Mouse (Mus musculus) left cerebral cortex, postnatal 25 days (tissue): ENCODE data around the gene Matn4. TPM values are rescaled to one million over a fixed set of nuclear protein-coding genes. Genes with fewer than 3 reads are reported as not detected.

Source experiments
- DNase-seq, 2 experiments: peaks; one replicate each; pipeline ENCODE4 v3.0.0; 2022; ENCODE audit warnings: low spot score in 2 of 2, mixed read lengths in 1 of 2
- intact Hi-C: fragments of 180-260 bp; cut with DNase I; formaldehyde crosslinking; loops from one replicate; pipeline ENCODE4 v1.15.1; 2025
- total RNA-seq, 2 experiments: library from RNA; stranded (reverse); gene quantifications; 2 replicates each; pipeline ENCODE4 v1.2.3; 2021

Gene Matn4
- total RNA-seq, 2 experiments from 2014 or later: 11.5 to 13.8 TPM

DNA sequence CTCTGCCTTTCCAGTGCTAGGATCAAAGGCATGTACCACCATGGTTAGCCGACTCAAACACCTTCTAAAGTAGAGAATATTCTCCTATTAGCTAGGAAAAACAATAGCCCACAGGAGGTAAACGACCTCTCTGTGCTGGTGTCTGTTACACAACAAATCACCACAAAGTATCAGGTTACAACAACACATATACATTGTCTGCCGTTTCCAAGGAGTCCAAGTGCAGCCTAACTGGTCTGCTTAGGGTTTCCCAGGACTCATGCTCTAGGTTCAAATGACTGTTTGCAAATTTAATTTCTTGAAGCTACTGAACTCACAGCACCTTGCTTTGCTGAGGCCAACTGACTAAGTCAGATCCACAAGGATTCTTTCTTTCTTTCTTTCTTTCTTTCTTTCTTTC is 14.5 kb upstream of the Matn4 start:
- intact Hi-C loops: loop anchor here (5.0 kb wide), 2 partner anchors 113 to 308 kb away; no protein-coding TSS in a partner anchor
- no peak for DNase-seq

DNA sequence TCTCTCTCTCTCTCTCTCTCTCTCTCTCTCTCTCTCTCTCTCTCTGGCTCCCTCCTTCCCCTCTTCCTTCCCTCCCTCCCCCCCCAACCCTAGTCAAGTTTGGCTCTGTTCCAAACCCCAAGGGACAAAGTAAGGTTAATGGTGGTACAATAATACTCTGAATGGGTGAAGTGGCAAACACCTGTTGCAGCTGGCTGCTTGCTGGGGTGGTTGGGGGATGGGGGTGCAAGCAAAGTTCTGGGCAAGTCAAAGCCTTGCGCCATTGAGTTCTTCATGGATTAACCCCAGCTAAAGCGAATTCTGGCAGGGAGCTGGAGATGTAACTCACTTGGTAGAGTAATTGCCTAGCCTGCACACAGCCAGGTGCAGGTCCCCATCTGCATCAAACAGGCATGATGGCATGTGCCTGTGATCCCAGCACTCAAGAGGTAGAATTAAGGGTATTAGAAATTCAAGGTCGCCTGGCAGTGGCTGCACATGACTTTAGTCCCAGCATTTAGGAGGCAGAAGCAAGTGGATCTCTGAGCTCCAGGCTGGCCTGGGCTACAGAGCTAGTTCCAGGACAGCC is 13.4 kb upstream of the Matn4 start:
- no peak for DNase-seq
- intact Hi-C loops: loop anchor here (5.0 kb wide), 2 partner anchors 114 to 309 kb away; no protein-coding TSS in a partner anchor

DNA sequence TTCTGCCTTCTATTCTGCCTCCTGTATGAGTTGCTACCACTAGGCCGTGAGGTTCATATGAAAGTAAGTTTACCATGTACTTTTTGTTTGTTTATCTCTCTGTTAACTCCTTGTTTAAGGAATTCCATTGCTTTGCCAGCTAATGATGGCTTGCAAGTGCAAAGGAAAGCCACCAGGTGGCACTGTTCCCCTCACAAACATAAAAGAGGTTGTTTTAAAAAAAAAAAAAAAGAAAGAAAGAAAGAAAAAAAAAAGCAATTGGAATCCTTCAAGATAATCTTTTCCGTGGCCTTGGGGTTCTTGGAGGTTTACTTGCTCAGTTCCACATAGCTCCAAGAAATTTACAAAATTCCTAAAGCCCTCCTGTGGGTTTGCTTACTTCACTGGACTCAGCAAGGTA is 12.2 kb upstream of the Matn4 start:
- no peak for DNase-seq
- intact Hi-C loops: loop anchor here (2.0 to 5.0 kb wide), 5 partner anchors 40 to 310 kb away; partner anchors contain the start of genes Sys1 and Wfdc2

DNA sequence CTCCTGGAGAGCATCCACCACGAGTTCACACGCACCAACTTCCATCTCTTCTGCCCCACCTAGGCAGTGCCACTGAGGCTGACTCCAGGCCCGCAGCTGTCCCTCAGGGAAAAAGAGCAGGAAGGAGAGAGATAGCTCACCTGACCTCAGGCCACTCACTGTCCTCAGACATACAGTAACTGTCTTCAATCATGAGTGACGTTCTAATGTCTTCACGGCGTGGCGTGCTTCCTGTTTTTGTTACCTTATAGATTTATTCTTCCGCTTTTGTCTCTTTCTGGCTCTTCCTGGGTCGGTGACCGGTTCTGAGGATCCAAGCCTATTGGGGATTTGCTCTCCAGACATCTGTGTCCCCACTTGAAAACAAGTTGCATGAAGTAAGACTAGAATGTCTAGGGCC is 9.6 kb upstream of the Matn4 start:
- intact Hi-C loops: no loop called here
- no peak for DNase-seq

DNA sequence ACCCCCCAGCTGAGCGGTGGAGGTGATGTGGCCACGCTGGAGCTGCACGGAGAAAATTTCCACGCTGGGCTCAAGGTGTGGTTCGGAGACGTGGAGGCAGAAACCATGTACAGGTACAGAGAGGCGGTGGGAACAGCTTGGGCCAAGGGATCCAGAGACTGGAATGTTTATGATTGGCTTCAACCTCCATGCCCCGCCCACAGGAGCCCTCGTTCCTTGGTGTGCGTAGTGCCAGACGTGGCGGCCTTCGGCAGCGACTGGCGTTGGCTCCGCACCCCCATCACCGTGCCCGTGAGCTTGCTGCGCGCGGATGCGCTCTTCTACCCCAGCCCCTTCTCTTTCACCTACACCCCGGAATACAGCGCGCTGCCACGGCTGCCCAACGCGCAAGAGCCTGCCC is 9.2 kb upstream of the Matn4 start:
- intact Hi-C loops: no loop called here
- DNase-seq: no peak

DNA sequence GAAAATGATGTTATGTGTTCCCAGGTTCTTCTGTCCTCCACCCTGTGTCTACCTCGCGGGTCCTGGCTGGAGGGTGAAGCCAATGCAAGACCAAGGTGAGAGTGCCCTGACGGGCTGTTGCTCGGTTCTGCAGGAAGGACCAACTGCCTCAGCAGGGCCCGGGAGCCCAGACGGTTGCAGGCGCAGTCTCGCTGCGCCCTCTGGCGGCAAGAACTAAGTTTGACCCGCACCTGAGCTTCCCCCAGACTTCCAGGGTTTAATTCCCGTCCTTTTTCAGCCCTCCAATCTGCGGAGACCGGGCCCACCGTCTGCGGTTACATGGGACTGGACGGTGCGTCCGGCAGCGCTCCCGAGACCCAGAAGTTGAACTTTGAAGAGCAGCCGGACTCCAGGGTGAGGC is 2.7 kb upstream of the Matn4 start:
- intact Hi-C loops: loop anchor here (2.0 kb wide), 1 partner anchor 275 kb away; no protein-coding TSS in a partner anchor
- peak; percentile 66 to 69 for DNase-seq

DNA sequence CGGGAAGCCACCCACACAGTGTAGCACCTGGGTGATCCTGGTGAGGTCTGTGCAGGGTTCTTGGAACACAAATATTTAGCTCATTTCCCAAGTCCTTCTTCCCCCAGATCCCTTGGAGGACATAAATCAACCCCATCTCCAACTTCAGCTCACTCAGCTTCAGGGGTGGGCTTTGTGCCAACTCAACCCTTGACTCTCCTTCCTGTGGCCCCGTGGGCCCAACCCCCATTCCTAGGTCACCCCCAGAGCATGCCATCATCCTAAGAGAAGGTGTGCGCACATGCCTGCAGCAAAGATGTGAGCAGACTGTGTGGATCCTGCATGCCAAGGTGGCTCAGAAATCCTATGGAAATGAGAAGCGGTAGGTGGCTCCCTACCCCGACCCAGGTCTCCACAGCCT is 559 bp upstream of the Matn4 start:
- no peak for DNase-seq
- intact Hi-C loops: no loop called here

DNA sequence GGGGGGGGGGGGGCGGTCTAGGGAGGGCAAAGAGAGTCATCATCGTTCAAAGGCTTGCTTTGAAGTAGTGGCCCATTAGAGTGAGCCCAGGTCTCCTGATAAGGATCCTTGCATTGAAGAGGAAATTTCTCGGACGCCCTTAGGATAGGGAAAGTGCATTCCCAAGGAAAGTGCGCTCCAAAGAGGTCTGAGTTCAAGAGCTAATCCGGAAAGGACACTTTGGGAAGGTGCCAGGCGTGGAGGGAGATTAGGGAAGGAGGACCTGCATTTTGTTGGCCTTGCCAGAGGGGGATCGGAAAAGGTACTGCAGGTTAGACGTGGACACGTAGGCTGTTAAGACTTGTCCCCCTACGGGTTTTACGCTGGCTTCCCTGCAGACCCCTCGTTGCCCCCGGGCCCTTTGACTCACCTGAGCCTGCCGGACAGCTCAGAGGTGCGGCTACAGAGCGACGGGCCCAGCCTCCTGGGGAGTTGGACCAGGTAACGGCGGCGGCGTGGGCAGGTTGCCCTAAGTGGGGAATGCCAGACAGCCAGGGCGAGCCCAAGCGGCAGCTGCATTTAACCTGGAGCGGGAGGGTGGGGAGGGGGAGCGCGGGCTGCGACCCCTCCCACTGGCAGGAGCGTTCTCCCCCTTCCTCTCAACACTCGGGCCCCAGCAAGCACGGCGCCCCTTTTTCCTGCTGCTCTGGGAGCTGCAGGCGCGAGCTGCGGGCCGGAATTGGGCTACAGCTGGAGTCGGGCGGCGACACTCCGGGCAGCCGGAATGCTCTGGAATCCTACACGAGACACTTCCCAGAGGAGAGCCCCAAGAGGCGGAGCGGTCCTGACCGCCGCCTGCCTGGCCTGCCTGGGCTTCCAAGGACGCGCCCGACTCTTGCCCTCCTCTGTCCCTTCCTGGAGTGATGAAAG is 624 bp downstream of the Matn4 start:
- peak in 1 of 2 experiments; percentile 17 for DNase-seq
- intact Hi-C loops: no loop called here

DNA sequence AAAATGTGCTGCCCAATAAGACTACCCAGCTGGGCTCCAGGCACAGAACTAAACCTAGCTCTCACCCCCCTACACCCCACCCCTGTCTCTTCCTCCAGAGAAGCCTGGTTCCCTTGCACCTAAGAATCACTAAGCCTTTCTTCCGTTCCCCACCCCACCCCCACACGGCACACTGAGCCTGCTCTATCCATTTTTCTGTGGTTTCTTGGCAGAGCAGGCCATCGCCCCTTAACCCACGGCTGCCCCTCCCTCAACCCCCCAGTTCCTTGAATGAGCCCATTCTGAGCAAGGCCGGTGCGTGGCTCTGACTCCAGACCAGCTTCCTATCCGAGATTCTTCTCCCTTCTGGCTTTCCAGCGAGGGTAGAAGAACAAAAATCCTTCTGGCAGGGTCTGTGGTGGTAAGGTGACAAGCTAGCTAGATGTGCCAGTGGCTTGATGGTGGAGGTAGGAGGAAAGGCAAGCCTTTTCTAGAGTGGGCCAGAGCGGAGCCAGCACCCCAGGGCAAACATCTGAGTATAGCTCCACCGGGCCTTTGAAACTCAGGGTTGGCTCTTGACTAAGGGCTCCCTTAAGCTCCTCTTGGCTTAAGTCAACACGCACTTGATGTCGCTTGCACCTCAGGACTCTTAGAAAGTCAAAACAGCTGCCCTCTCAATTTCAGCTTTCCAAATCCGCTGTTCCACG is 1.4 kb downstream of the Matn4 start:
- intact Hi-C loops: no loop called here
- peak in 1 of 2 experiments; percentile 31 for DNase-seq

DNA sequence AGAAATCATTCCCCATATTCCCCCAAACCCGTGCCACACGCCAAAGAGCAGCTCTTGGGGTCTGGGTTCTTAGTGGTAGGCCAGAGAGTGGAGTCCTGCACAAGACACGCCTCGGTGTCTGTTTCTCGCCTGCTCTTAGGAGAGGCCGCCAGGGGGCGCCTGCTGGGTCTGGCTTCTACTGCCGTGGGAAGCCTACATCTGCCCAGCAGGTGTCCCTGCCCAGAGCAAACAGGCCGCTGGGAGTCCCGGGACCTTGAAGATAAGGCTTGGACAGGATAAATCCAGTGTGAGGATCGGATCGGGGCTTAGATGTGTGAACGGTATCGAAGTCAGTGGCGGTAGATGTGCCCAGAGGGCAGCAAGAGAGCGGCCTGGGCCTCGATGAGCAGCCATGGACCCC is 2.1 kb downstream of the Matn4 start, which contains the start of gene Rbpjl:
Rbpjl (plus strand) TSS at position 236 of the 400 bp plus-strand sequence.
- intact Hi-C loops: no loop called here
- peak; percentile 62 to 67 for DNase-seq

DNA sequence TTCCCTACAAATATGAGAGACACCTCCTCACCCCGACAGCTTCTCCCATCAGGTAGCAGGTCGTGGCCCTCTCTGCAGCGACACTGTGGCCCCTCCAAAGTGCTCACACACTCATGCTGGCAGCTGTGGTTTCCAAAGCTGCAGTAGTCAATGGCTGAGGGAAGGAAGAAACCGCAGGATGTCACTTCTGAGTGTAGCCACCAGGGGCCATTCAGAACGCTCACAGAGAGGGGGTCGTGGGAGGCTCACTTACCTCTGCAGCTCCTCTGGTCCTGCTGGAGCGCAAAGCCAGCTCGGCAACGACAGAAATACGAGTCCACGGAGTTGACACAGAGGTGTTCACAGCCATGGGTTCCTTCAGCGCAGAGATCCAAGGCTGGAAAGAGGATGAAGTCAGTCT is 8.0 kb downstream of the Matn4 start:
- DNase-seq: no peak
- intact Hi-C loops: no loop called here

DNA sequence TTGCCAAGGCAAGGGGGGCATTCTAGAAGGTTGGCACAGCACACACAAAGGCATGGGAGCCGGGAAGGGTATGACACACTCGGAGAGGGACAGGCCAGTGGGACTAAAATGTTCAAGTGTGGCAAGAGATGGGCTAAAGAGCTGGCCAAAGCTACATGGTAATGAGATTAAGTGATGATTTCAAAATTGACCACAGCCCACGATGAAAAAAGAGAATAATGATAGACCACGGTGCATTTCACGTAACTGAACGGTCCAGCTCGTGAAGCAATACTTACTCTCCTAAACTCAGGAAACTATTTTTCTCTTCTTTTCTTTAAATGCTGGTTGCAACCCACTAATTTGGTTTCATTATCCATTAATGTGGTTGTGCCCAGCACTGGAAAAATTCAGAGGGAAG is 8.9 kb downstream of the Matn4 start:
- DNase-seq: no peak
- intact Hi-C loops: no loop called here

DNA sequence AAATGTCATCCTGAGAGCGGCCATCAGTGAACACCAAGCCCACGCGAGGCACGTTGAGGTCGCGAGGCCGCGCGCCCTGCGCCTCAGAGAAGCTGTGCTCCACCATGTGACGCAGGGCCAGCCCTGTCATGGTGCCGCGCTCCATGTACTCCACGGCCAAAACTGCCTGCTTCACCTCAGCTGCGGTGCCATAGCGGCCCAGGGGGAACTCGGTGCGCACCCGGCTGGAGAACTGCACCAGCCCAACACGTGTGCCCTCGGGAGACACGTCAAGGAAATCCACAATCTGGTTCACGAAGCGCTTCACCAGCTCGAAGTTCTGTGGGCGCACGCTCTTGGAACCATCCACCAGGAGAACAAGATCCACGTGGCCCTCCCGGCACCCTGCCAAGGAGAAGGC is 11.8 kb downstream of the Matn4 start:
- intact Hi-C loops: no loop called here
- no peak for DNase-seq

DNA sequence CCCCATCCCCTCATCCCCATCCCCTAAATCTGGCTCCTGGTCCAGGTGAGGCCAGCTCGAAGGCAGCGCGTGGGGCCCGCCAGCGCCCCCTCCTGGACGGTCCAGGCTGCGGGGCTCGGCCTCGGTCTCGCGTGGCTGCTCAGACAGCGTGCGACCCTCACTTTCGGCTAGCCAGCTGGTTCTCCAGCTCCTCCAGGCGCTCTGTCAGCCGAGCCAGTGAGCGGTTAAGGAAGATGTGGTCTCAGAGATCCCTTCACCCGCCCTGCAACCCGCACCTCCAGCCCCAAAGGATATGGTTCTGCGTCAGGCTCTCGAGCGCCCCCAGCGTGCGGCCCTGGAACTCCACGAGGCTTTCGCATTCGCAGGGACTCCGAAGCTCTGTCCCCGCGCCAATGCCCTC is 15.5 kb downstream of the Matn4 start:
- peak; percentile 81 to 87 for DNase-seq
- intact Hi-C loops: loop anchor here (2.0 to 5.0 kb wide), 2 partner anchors 257 to 287 kb away; no protein-coding TSS in a partner anchor

DNA sequence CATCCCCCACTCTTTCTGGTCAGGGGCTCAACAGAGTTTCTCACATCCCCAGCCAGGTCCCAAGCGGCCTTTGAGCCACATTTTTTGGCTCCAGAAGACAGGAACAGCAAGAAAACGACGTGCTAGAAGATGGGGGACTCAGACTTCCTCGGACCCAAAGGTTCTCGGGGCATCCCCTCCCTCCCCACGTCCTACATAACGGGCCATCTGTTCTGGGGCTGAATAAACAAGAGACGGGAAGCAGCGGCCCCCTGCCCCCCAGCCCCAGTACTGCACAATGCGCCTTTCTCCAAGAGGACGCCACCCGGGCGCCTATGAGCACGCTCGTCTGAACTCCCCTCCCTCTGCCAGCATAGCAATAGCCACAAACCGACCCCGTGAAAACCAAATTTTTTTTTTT is 15.9 kb downstream of the Matn4 start, which contains the start of gene Slpi:
Slpi (minus strand) TSS at position 76 of the 400 bp plus-strand sequence.
- peak in 1 of 2 experiments; percentile 62 for DNase-seq
- intact Hi-C loops: loop anchor here (2.0 to 5.0 kb wide), 2 partner anchors 257 to 286 kb away; no protein-coding TSS in a partner anchor

DNA sequence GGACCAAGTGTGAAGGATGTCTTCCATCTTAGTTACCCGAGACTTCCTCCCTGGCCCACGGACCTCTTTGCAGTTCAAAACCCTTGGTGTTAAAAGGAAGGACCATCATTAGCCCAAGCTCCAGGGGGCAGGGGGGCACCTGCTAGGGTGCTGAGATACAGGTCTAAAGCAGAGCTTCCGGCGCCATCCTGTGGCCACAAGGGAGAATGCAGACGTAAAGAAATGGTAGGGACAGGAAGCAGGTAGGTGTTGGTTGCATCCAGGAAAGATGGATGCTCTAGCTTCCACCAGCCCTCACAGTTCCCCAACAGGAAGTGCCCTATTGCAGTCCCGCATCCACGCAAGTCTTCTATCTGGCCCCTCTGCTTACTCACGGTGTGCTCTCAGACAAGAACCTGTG is 18.0 kb downstream of the Matn4 start:
- intact Hi-C loops: loop anchor here (5.0 kb wide), 1 partner anchor 255 kb away; no protein-coding TSS in a partner anchor
- DNase-seq: peak; percentile 54 to 68

DNA sequence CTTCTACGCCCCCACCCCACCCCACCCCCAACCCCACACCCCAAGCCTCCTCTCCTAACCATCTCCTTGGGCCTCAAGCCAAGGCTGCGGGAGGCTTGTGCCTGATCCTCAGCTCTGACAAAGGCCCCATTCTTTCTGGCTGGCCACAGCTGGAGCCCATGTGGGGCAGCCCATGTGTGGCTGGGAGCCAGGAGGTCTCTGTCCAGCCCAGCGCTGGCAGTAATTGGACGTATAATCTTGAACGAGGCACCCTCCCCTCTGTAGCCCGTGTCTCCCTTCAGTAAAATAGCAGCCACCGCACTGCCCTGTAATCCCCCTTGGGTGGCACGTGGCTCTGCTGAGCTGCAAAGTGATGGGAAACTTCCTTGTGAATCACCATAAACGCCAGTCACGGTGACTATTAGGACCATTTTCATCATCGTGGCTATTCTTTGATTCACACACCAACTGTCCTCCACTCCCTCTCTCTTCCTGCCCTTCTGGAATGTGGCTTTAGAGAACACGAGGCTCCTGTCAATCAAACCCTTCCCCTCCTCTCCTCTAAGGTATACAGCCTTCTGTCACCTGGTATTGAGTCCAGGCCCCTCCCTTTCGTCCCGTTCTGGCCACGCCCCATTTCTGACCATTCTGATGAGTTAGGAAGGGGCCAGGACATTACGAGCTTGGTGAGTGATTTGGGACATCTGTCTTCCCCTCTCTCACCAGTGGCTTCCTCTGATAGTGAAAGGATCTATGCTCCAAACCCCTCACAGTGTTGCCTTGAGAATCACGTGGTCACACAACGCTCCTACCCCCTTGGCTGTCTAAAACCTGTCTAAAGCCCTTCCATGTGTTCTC is 18.8 kb downstream of the Matn4 start:
- peak in 1 of 2 experiments; percentile 41 for DNase-seq
- intact Hi-C loops: loop anchor here (5.0 kb wide), 1 partner anchor 254 kb away; no protein-coding TSS in a partner anchor

DNA sequence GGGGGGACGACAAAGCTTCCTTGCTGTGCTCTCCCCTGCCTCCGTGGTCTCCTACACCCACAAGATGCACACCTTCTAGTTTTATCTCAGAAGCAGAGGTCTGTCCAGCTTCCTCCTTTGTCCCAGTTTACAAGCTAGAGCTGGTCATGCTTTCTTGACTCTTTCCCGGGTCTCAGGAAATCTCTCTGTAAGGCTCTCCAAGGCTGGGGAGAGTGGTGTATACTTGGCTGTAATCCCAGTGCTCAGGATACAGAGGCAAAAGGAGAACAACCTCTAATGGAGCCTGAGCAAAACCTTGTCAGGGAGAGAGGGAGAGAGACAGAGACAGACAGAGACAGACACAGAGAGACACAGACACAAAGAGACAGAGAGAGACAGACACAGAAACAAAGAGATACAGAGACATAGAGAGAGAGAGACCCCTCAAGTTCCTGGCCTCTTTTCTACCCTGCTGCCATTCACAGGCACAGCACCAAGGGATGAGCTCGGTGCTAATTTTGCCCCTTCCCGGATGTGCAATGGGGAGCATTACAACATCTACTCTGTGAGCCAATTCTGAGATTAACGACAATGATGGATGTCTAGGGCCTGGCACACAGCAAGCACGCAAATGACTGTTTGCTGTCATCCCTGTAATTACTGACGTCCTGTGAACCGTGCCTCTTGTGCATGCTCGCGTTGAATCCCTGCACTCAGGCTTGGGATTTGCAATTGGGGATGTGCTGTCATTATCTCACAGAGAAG is 21.1 kb downstream of the Matn4 start:
- intact Hi-C loops: no loop called here
- no peak for DNase-seq
